Mouse (Mus musculus) liver, postnatal 0 days (tissue): Measurements from ENCODE around the gene P4ha2. TPM values are rescaled to one million over a fixed set of nuclear protein-coding genes. Genes with fewer than 3 reads are reported as not detected.

Experiments
- ATAC-seq: fragments of 200-750 bp; cut with Nextera tagmentation; 2 replicates; pipeline ENCODE4 v1.8.0; 2017; ENCODE audit warnings: mild to moderate bottlenecking, moderate library complexity
- DNase-seq: peaks from one replicate; pipeline ENCODE4 v3.0.0-alpha.2; 2016
- H3K27ac ChIP-seq: fragments of 300-500 bp; sonication (generic); 2 replicates; pipeline ENCODE4 v1.5.1; 2014; ENCODE audit warnings: antibody characterized with exemption, moderate library complexity, mild to moderate bottlenecking, low read depth
- H3K27me3 ChIP-seq: fragments of 300-500 bp; sonication (generic); 2 replicates; pipeline ENCODE4 v1.6.1; 2014; ENCODE audit warnings: low read length, control low read depth, mixed read lengths; ENCODE audit not compliant: insufficient read depth
- H3K36me3 ChIP-seq: fragments of 300-500 bp; sonication (generic); replicated peaks from 2 replicates; pipeline ENCODE4 v1.6.1; 2014; ENCODE audit warnings: mild to moderate bottlenecking, control low read depth, low read length, moderate library complexity, mixed read lengths; ENCODE audit not compliant: insufficient read depth
- H3K4me1 ChIP-seq: fragments of 300-500 bp; sonication (generic); 2 replicates; pipeline ENCODE4 v1.6.1; 2014; ENCODE audit warnings: antibody characterized with exemption, mild to moderate bottlenecking, control low read depth; ENCODE audit not compliant: insufficient read depth
- H3K4me2 ChIP-seq: fragments of 300-500 bp; sonication (generic); 2 replicates; pipeline ENCODE4 v1.6.1; 2014; ENCODE audit warnings: low read depth, mild to moderate bottlenecking, low read length, moderate library complexity, mixed read lengths
- H3K4me3 ChIP-seq: fragments of 300-500 bp; sonication (generic); 2 replicates; pipeline ENCODE4 v1.5.1; 2014; ENCODE audit warnings: low read depth, low read length
- H3K9ac ChIP-seq: fragments of 300-500 bp; sonication (generic); replicated peaks from 2 replicates; pipeline ENCODE4 v1.6.1; 2014; ENCODE audit warnings: mild to moderate bottlenecking, moderate library complexity
- H3K9me3 ChIP-seq: fragments of 300-500 bp; sonication (generic); 2 replicates; pipeline ENCODE4 v1.6.1; 2016; ENCODE audit warnings: mild to moderate bottlenecking, control low read depth, low read length, mixed read lengths
- CTCF ChIP-seq: sonication (generic); IDR thresholded peaks from 2 replicates; pipeline ENCODE4 v1.5.1; 2016; ENCODE audit warnings: antibody characterized with exemption, low read depth
- EP300 ChIP-seq: IDR thresholded peaks from 2 replicates; pipeline ENCODE4 v1.6.1; 2016; ENCODE audit warnings: antibody characterized with exemption, low read depth, mild to moderate bottlenecking
- WGBS: fragments of 180-500 bp; shearing (Covaris S2); extraction: QIAGEN DNeasy Blood & Tissue Kit; methylation state at CpG from one replicate; pipeline ENCODE4 v1.1.7; 2014; ENCODE audit not compliant: insufficient replicate concordance; 5-methylcytosine and 5-hydroxymethylcytosine counted together
- polyA plus RNA-seq: library from polyadenylated mRNA; unstranded; fragments of >200 nt; fragmentation: Nextera tagmentation; extraction: Ambion mirVana; gene quantifications from 2 replicates; pipeline ENCODE4 v1.2.1, GENCODE M21; 2015

Gene P4ha2
- polyA plus RNA-seq, 1 experiment from 2014 or later, result 2.4 TPM

DNA sequence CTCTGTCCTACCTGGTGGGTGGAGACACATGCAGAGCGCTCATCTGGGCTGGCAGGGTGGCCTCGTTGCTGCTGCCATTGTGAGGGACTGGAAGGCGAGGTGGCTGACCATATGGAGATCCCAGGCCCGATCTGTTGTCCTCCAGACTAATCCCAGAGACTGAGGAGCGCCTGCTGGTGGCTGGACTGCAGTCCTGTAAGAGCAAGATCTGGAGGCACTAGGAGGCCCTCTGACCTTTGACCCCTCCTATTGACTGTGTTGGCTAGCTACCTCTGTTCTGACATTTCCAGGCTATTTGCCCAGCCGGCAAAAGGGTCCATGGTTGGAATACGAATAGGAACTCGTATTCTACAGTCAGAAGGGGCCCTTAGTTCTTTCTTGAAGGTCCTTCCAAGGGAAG lies 43.8 kb upstream of the P4ha2 start:
- Histone ChIP-seq H3K4me3 (no peak overlapping the region), H3K36me3 (no peaks in the 10 kb centered on the region), H3K4me2 (no peak overlapping the region), H3K27ac (no peak overlapping the region), H3K27me3 (no peaks in the 10 kb centered on the region), H3K9ac (no peak overlapping the region), H3K9me3 (no peaks in the 10 kb centered on the region), H3K4me1 (no peaks in the 10 kb centered on the region; the same call in 1 of the 2 replicates)
- DNase-seq, result peak; percentile 55
- TF ChIP-seq CTCF (peak; percentile 56), EP300 (no peak)
- 47% methylated on average over 8 of the region's 8 CpGs for WGBS
- ATAC-seq, result peak; percentile 78

DNA sequence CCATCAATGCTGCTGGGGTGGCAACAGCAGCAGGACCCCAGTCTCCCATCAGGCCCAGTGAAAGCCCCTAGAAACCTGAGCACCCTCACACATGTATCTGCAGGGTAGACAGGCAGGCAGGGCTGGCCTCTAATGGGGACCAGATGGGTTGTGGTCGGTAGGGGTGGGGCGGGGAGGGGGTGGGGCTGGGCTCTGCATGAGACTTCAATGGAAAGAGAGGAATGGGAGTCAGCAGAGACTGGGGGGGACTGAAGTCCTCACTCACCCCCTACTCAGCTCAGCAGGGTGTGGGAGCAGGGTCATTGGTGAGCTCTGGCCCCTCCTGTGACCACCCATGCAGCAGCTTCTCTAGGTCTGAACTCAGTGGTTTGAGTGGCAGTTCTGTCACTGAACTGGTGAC lies 42.5 kb upstream of the P4ha2 start:
- TF ChIP-seq EP300, result no peak
- no peak for TF ChIP-seq CTCF
- DNase-seq (no peak), ATAC-seq (no peak)
- Histone ChIP-seq H3K4me2 (no peak overlapping the region), H3K4me3 (no peak overlapping the region), H3K9me3 (no peaks in the 10 kb centered on the region), H3K9ac (no peak overlapping the region), H3K4me1 (no peaks in the 10 kb centered on the region; the same call in 1 of the 2 replicates), H3K27me3 (no peaks in the 10 kb centered on the region), H3K27ac (no peak overlapping the region), H3K36me3 (no peaks in the 10 kb centered on the region)
- 60% methylated on average over 2 of the region's 2 CpGs for WGBS

DNA sequence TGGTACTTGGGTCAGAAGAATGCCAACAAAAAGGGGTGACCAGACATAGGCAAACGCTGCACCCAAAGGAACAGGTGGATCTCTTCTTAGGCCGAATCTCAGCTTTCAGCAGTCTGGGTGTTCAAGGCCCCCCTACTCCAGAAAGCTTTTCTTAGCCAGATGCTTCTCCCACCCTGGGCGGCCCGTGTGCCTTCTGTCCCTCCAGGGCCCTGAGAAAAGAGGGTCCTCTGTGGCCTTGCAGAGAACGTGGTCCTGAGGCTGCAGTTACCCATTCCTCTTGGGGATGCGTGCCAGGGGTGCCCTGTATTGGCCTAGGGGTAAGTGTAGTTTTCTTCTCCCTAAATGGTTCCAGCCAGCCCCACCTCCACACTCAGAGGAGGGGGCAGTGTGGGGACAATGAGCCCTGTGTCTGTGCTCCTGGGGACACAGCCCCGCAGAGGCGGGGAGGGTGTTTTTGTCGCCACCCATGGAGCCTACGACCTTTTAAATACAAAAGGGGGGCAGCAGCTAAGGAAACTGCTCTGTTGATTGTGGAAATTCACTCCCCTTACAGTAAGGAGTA lies 41.8 kb upstream of the P4ha2 start:
- no peak overlapping the region for H3K4me2 ChIP-seq
- no peak overlapping the region for H3K27ac ChIP-seq
- H3K4me1 ChIP-seq, result no peaks in the 10 kb centered on the region; the same call in 1 of the 2 replicates
- no peak for TF ChIP-seq CTCF
- TF ChIP-seq EP300, result no peak
- no peaks in the 10 kb centered on the region for H3K9me3 ChIP-seq
- WGBS, result 73% methylated on average over 10 of the region's 10 CpGs
- H3K27me3 ChIP-seq, result no peaks in the 10 kb centered on the region
- H3K4me3 ChIP-seq, result no peak overlapping the region
- DNase-seq (no peak), ATAC-seq (no peak)
- H3K9ac ChIP-seq, result no peak overlapping the region
- no peaks in the 10 kb centered on the region for H3K36me3 ChIP-seq

DNA sequence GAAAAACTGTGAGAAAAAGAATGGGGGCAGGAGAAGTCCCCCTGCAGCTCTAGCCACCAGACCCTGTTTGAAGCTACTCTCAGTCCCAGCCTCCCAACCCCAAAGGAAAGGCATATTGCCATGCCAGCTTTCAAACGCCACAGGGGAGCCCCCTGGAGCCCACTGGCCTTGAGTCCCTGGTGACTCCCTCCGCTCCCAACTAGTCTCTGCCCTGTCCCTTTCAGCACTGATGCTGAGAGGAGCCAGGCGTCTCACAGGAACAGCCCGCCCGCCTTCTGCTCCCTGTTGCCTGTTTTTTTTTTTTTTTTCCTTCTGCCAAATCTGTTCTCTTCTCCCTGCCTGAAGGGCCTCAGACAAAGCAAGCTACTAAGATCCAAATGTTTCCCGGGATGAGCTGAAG lies 41.3 kb upstream of the P4ha2 start:
- ATAC-seq (no peak), DNase-seq (no peak)
- Histone ChIP-seq H3K9me3 (no peaks in the 10 kb centered on the region), H3K9ac (no peak overlapping the region), H3K4me2 (no peak overlapping the region), H3K4me1 (no peaks in the 10 kb centered on the region), H3K27me3 (no peaks in the 10 kb centered on the region), H3K4me3 (no peak overlapping the region), H3K36me3 (no peaks in the 10 kb centered on the region), H3K27ac (no peak overlapping the region)
- WGBS, result 68% methylated on average over 6 of the region's 6 CpGs
- TF ChIP-seq EP300, result no peak
- no peak for TF ChIP-seq CTCF

DNA sequence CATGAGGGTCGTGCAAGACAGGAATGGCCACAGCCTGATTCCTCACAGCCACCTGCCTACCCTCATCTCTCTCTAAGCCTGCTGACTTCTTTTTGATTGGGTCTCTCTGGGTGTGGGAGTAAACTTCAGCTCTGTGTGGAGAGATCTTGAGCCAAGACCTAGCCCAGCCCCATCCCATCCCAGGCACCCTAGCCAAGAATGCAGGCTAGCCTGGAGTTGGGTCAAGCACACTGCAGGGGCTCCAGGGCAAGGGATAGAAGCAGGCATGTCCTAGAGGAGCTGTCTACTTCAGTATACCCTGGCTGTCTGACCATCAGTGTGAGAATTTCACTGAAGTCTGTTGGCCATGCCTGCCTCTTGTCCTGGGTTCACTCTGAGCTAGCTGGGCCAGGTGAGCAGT lies 40.4 kb upstream of the P4ha2 start:
- ATAC-seq (no peak), DNase-seq (no peak)
- Histone ChIP-seq H3K4me2 (no peak overlapping the region), H3K4me3 (no peak overlapping the region), H3K27me3 (no peaks in the 10 kb centered on the region), H3K4me1 (no peaks in the 10 kb centered on the region), H3K9me3 (no peaks in the 10 kb centered on the region), H3K27ac (no peak overlapping the region), H3K36me3 (no peaks in the 10 kb centered on the region), H3K9ac (no peak overlapping the region)
- TF ChIP-seq CTCF (no peak), EP300 (no peak)
- 53% methylated on average over 1 of the region's 1 CpGs for WGBS

DNA sequence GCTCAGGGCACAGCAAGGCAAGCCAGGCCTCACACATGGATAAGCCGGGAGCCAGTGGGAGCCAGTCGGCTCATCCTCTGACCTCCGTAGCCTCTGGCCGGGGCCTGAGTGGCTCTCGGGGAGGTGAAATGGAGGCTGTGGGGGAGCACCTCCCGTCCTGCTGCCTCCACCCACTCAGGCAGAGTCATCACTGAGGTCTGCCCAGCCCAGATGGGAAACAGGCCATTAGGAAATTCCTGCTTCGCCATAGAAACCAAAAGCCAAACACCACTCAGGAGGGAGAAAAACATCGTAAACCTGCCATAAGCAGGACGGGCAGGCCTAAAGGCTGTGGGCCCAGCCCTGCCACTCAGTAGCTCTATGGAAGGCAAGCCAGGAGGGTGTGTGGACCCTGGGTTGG lies 39.6 kb upstream of the P4ha2 start:
- no peaks in the 10 kb centered on the region for H3K9me3 ChIP-seq
- H3K9ac ChIP-seq, result no peak overlapping the region
- H3K36me3 ChIP-seq, result no peaks in the 10 kb centered on the region
- no peak overlapping the region for H3K4me3 ChIP-seq
- no peak overlapping the region for H3K27ac ChIP-seq
- no peaks in the 10 kb centered on the region for H3K27me3 ChIP-seq
- no peak overlapping the region for H3K4me2 ChIP-seq
- WGBS, result 61% methylated on average over 9 of the region's 9 CpGs
- DNase-seq, result no peak
- TF ChIP-seq CTCF (no peak), EP300 (no peak)
- H3K4me1 ChIP-seq, result no peaks in the 10 kb centered on the region
- no peak for ATAC-seq
